Mouse (Mus musculus): ENCODE data around the gene Prr15. TPM values are rescaled to one million over a fixed set of nuclear protein-coding genes. Genes with fewer than 3 reads are reported as not detected.

Gene Prr15
- polyA plus RNA-seq, 1 experiment from 2014 or later, result 12.3 TPM

GRCm38 (mm10) chr6:54352931-54353690 lies 27.5 kb downstream of the Prr15 start:
- ATAC-seq (replicated peaks; ENCODE audit: low FRiP score, low read depth) (0 out of 2 replicates have a peak, but pooled peaks have one; percentile 33), DNase-seq (ENCODE audit: low spot score) (peak; percentile 29)
- Histone ChIP-seq H3K4me1 (replicated peaks; ENCODE audit: insufficient read depth, low read length) (no peaks in the 10 kb centered on the region), H3K9ac (ENCODE audit: low read depth, low read length) (no peak overlapping the region), H3K9me3 (replicated peaks; ENCODE audit: low read length) (no peaks in the 10 kb centered on the region), H3K4me2 (ENCODE audit: low read length) (no peak overlapping the region), H3K36me3 (ENCODE audit: insufficient read depth, low read length) (no peaks in the 10 kb centered on the region), H3K27ac (no peak overlapping the region), H3K4me3 (replicated peaks; ENCODE audit: low read depth, low read length) (no peak overlapping the region), H3K27me3 (ENCODE audit: insufficient read depth, low read length) (no peaks in the 10 kb centered on the region)
- 50% methylated on average over 14 of the region's 14 CpGs for WGBS
- TF ChIP-seq CTCF (IDR thresholded peaks at IDR 0.05; ENCODE audit: low read depth), result no peak

DNA sequence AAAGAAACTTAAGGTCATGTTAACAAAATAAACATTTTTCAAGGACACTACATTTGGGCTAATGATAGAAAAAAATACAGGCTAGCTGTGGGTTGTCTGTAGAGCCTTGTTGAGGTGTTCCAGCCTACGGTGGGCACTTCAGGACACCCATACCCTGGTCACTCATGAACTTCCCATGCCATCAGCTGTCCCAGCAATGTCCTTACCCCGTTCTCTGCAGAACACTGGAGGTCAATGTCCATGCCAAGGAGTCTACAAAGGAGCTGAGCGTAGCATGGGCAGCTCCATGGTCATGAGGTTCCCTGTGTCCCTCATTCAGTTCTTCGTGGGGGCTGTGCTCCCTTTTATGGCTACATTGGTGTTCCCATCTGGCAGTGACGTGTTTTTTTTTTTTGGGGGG lies 28.1 kb downstream of the Prr15 start:
- DNase-seq (ENCODE audit: low spot score) (no peak), ATAC-seq (replicated peaks; ENCODE audit: low FRiP score, low read depth) (0 out of 2 replicates have a peak, but pooled peaks have one; percentile 46)
- Histone ChIP-seq H3K36me3 (ENCODE audit: insufficient read depth, low read length) (no peaks in the 10 kb centered on the region), H3K4me2 (ENCODE audit: low read length) (no peak overlapping the region), H3K27ac (no peak overlapping the region), H3K9ac (ENCODE audit: low read depth, low read length) (no peak overlapping the region), H3K4me1 (replicated peaks; ENCODE audit: insufficient read depth, low read length) (no peaks in the 10 kb centered on the region), H3K4me3 (replicated peaks; ENCODE audit: low read depth, low read length) (no peak overlapping the region), H3K9me3 (replicated peaks; ENCODE audit: low read length) (no peaks in the 10 kb centered on the region), H3K27me3 (ENCODE audit: insufficient read depth, low read length) (no peaks in the 10 kb centered on the region)
- TF ChIP-seq CTCF (IDR thresholded peaks at IDR 0.05; ENCODE audit: low read depth), result no peak
- WGBS, result 85% methylated on average over 5 of the region's 5 CpGs

GRCm38 (mm10) chr6:54355626-54356025 lies 30.0 kb downstream of the Prr15 start:
- Histone ChIP-seq H3K4me1 (replicated peaks; ENCODE audit: insufficient read depth, low read length) (no peaks in the 10 kb centered on the region), H3K4me3 (replicated peaks; ENCODE audit: low read depth, low read length) (no peak overlapping the region), H3K27ac (no peak overlapping the region), H3K27me3 (ENCODE audit: insufficient read depth, low read length) (no peaks in the 10 kb centered on the region), H3K4me2 (ENCODE audit: low read length) (no peak overlapping the region), H3K9ac (ENCODE audit: low read depth, low read length) (no peak overlapping the region), H3K9me3 (replicated peaks; ENCODE audit: low read length) (no peaks in the 10 kb centered on the region), H3K36me3 (ENCODE audit: insufficient read depth, low read length) (no peaks in the 10 kb centered on the region)
- 57% methylated on average over 6 of the region's 6 CpGs for WGBS
- ATAC-seq (replicated peaks; ENCODE audit: low FRiP score, low read depth), result no peak
- no peak for TF ChIP-seq CTCF (IDR thresholded peaks at IDR 0.05; ENCODE audit: low read depth)
- no peak for DNase-seq (ENCODE audit: low spot score)

DNA sequence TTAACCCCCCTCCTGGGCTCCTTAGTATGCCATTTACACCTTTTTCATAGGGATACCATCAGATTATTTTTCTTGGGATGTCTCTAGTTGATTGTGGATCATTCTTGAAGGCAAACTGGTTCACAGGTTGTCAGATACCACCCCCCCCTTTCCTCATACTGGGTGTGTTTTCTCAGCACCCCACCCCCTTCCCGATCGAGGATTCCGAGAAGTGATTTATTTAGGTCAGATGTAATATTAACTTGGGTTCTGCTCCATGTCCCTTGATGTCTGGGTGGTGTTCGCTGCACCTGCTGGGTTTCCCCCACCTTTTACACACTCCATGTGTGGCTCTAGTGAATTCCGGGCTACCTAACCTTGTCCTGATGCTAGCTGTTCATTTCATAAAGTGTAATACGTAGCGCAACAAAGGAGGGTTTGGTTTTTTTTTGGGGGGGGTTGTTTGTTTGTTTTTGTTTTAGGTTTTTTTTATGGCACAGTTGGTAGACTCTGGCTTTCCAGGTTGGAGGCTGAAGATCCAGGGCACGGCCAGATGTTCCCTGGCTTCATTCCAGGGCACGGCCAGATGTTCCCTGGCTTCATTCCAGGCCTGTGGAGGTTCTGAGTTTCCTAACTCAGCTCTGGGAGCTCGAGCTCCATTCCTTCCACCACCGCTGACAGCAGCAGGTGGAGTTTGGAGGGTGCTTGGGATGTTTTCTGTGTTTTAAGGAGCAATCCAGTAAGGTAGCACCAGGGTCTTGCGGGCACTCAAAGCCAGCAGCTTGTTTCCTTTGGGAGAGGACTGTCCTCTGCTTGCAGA lies 37.1 kb downstream of the Prr15 start:
- no peak for ATAC-seq (replicated peaks; ENCODE audit: low FRiP score, low read depth)
- Histone ChIP-seq H3K9ac (ENCODE audit: low read depth, low read length) (no peak overlapping the region), H3K9me3 (replicated peaks; ENCODE audit: low read length) (no peaks in the 10 kb centered on the region), H3K27me3 (ENCODE audit: insufficient read depth, low read length) (no peaks in the 10 kb centered on the region), H3K36me3 (ENCODE audit: insufficient read depth, low read length) (no peaks in the 10 kb centered on the region), H3K4me2 (ENCODE audit: low read length) (no peak overlapping the region), H3K4me3 (replicated peaks; ENCODE audit: low read depth, low read length) (no peak overlapping the region), H3K4me1 (replicated peaks; ENCODE audit: insufficient read depth, low read length) (no peaks in the 10 kb centered on the region), H3K27ac (no peak overlapping the region)
- TF ChIP-seq CTCF (IDR thresholded peaks at IDR 0.05; ENCODE audit: low read depth), result no peak
- WGBS, result 56% methylated on average over 12 of the region's 12 CpGs
- DNase-seq (ENCODE audit: low spot score), result no peak

DNA sequence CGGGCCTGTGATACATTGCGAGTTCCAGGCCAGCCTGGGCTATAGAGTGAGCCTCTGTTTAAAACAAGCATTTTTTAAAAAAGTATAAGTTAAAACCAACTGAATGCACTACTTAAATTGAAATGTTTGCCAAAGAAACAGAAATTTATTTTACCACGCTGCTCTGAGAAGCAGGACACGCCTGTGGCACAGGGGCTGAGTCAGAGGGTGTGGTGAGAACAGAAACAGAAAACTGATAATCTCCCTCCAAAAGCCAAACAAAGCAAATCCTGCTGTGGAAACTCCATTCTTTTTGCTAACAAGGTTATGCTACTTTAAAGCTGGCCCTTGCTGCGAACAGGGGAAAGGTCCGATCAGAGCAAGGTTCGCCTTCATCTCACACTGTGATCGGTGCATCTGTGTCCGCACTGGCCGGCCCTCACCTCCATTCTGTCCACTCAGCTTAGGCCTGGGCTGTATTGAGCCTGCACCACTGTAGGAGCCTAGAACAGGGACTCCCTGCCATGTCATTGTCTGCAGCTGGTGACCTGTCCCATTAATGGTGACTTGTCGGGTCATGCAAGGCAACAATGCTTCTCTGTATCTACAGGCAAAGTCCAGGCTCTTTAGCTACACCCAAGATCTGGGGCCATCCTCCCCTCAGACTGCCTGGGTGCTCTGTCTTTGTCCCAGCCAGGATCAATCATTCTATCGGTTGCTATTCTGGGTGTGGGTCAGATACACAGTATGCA lies 38.9 kb downstream of the Prr15 start:
- Histone ChIP-seq H3K4me1 (replicated peaks; ENCODE audit: insufficient read depth, low read length) (no peaks in the 10 kb centered on the region), H3K4me3 (replicated peaks; ENCODE audit: low read depth, low read length) (no peak overlapping the region), H3K9me3 (replicated peaks; ENCODE audit: low read length) (no peaks in the 10 kb centered on the region), H3K27ac (no peak overlapping the region), H3K36me3 (ENCODE audit: insufficient read depth, low read length) (no peaks in the 10 kb centered on the region), H3K4me2 (ENCODE audit: low read length) (no peak overlapping the region), H3K9ac (ENCODE audit: low read depth, low read length) (no peak overlapping the region), H3K27me3 (ENCODE audit: insufficient read depth, low read length) (no peaks in the 10 kb centered on the region)
- no peak for TF ChIP-seq CTCF (IDR thresholded peaks at IDR 0.05; ENCODE audit: low read depth)
- 91% methylated on average over 12 of the region's 12 CpGs for WGBS
- no peak for ATAC-seq (replicated peaks; ENCODE audit: low FRiP score, low read depth)
- no peak for DNase-seq (ENCODE audit: low spot score)

- no peaks in the 10 kb centered on the region for H3K9me3 ChIP-seq (replicated peaks; ENCODE audit: low read length)
- no peak for TF ChIP-seq CTCF (IDR thresholded peaks at IDR 0.05; ENCODE audit: low read depth)
- H3K4me2 ChIP-seq (ENCODE audit: low read length), result no peak overlapping the region
- no peak overlapping the region for H3K27ac ChIP-seq
- DNase-seq (ENCODE audit: low spot score), result no peak
- H3K4me3 ChIP-seq (replicated peaks; ENCODE audit: low read depth, low read length), result no peak overlapping the region
- no peaks in the 10 kb centered on the region for H3K36me3 ChIP-seq (ENCODE audit: insufficient read depth, low read length)
- ATAC-seq (replicated peaks; ENCODE audit: low FRiP score, low read depth), result no peak
- no peaks in the 10 kb centered on the region for H3K27me3 ChIP-seq (ENCODE audit: insufficient read depth, low read length)
- WGBS, result 81% methylated on average over 5 of the region's 5 CpGs
- no peak overlapping the region for H3K9ac ChIP-seq (ENCODE audit: low read depth, low read length)
- no peaks in the 10 kb centered on the region for H3K4me1 ChIP-seq (replicated peaks; ENCODE audit: insufficient read depth, low read length)
Measured at GRCm38 (mm10) chr6:54366607-54367006, 41.0 kb downstream of the Prr15 start.
